Mouse (Mus musculus): ENCODE data around the gene Adamts7. TPM values are rescaled to one million over a fixed set of nuclear protein-coding genes. Genes with fewer than 3 reads are reported as not detected.

Gene Adamts7
- 44.3 and 60.0 TPM in 2 replicates for polyA plus RNA-seq (2012; rRNA removed)
- polyA plus RNA-seq (2014; fragmentation: Nextera tagmentation; extraction: Ambion mirVana): 19.4 and 22.7 TPM in 2 replicates

DNA sequence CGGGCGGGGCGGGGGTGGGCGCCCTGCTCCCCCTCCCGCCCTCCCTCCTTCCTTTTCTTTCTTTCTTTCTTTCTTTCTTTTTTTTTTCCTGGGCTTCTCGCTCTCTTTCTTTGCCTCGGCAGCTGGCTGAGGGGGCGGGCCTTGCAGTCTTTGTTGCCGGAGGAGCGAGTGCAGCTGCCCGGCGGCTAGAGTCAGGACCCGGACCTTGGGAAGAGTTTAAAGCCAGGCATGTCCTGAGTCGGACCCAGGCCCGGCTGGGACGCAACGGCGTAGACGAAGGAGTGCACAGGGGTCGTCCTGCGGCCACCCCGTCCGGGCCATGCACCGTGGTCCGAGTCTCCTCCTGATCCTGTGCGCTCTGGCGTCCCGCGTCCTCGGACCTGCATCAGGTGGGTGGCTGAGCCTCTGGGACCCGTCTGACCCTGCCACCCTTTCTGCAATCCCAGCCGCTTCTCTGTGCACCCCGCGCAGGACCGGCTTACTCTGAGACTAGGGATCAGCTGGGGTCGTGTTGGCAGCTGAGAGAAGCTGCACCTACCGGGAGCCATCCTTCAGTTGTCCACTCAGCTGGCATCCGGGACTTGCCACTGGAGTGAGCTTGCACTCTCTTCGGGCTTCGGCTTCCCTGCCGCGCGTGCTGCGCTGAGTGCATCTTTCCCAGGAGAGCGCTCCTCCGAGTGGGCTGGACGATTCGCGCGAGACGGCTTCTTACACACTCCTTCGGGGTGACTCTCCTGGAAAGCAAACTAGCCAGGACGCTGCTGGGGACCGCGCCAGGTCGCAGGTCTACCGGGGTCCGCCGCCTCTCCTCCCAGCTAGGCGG is at the start of gene Adamts7:
TSS of gene Adamts7 (plus strand) at position 144 of the 823 bp plus-strand sequence.
- Histone ChIP-seq H3K4me1 (ENCODE audit: control insufficient read depth, insufficient read depth, low read length) (0 out of 2 replicates have a peak, but pooled peaks cover 5% of the 10 kb centered on the region), H3K4me3 (replicated peaks; ENCODE audit: low read length) (peak within 1 kb of the TSS; percentile 78), H3K27me3 (ENCODE audit: control insufficient read depth, insufficient read depth, low read length) (no peaks in the 10 kb centered on the region), H3K9ac (ENCODE audit: low read depth, low read length, severe bottlenecking) (peak within 1 kb of the TSS; percentile 82), H3K9me3 (ENCODE audit: control insufficient read depth, low read length) (0 out of 2 replicates have a peak, but pooled peaks cover 3% of the 10 kb centered on the region), H3K36me3 (ENCODE audit: control insufficient read depth, insufficient read depth, low read length) (no peaks in the 10 kb centered on the region), H3K27ac (replicated peaks; ENCODE audit: low read depth, low read length) (peak within 1 kb of the TSS; percentile 52), H3K4me2 (replicated peaks; ENCODE audit: low read depth, low read length, severe bottlenecking) (peak within 1 kb of the TSS; percentile 85)
- TF ChIP-seq POLR2A (IDR thresholded peaks at IDR 0.05; ENCODE audit: borderline replicate concordance, extremely low read depth, insufficient read depth, insufficient read length): no peak
- DNase-seq (ENCODE audit: low spot score): peak; percentile 41
- ATAC-seq (ENCODE audit: low FRiP score, low read depth): peak; percentile 64
- WGBS: 3% methylated on average over 56 of the region's 60 CpGs

DNA sequence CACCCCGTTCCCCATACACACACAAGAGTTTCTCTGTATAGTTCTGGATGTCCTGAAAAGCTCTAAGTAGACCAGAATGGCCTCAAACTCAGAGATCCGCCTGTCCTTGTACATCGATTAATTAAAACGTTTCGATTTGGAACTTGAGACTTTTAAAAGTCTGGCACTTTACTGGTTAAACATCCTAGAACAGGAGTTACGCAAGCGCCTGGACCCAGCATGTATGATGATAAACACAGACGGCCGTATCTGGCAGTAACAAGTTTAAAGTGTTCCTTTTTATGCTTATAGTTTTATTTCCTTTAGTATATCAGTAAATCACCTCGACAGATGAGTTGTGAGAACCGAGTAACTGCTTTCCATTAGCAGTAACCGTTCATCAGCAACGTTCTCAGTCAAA is 49.7 kb upstream of the Adamts7 start:
- Histone ChIP-seq H3K4me2 (replicated peaks; ENCODE audit: low read depth, low read length, severe bottlenecking) (peak overlapping the region; percentile 92), H3K36me3 (ENCODE audit: control insufficient read depth, insufficient read depth, low read length) (peaks cover 13% of the 10 kb centered on the region), H3K9me3 (ENCODE audit: control insufficient read depth, low read length) (no peaks in the 10 kb centered on the region), H3K27me3 (ENCODE audit: control insufficient read depth, insufficient read depth, low read length) (no peaks in the 10 kb centered on the region), H3K27ac (replicated peaks; ENCODE audit: low read depth, low read length) (peak overlapping the region; percentile 100; the same call in 1 of the 2 replicates), H3K9ac (ENCODE audit: low read depth, low read length, severe bottlenecking) (peak overlapping the region; percentile 99), H3K4me3 (replicated peaks; ENCODE audit: low read length) (peak overlapping the region; percentile 92), H3K4me1 (ENCODE audit: control insufficient read depth, insufficient read depth, low read length) (peaks cover 14% of the 10 kb centered on the region)
- ATAC-seq (ENCODE audit: low FRiP score, low read depth): no peak
- DNase-seq (ENCODE audit: low spot score): no peak
- WGBS: under 1% methylated on average over 13 of the region's 13 CpGs
- no peak for TF ChIP-seq POLR2A (IDR thresholded peaks at IDR 0.05; ENCODE audit: borderline replicate concordance, extremely low read depth, insufficient read depth, insufficient read length)

DNA sequence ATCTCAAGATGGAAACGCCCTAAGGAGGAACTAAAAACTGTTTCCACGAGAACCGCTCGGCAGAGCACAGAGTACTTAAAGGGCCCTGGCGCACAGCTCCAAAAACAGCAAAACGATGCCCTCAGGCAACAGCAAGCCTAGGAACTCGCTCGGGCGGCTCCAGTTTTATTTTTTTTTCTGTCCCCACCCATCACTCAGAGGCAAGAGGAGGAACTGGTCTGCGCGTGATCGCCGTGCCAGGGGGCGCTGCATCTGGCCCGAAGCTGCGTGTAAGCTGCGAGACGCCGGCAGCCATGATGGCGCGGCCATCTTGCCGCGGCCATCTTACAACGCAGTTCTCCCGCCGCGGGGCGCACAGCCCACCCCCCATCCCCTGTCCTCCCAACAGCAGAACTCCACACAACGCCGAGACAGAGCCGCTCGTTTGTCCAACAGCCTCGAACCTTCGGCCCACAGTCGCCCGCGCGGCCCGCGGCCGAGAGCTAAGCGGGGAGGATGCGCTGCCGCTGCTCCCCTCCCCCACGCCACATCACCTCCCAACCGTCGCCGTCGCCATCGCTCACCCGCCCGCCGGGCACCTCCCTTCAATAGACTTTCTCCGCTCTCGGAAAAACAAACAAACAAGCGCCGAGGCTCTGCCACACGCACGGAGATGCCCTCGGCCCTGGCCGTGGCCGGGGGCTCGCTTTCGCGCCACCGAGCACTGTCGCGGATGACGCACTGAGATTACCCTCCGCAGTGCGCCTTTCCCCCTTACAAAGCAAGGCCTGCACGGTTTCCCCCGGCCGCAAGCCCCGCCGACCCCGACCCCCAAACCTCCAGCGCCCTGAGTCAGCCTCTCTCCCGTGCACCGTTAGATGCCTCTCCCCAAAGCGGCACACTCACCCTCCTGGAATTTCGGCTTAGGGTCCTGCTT is 49.0 kb upstream of the Adamts7 start:
- H3K27ac ChIP-seq (replicated peaks; ENCODE audit: low read depth, low read length): peak overlapping the region; percentile 100
- ATAC-seq (ENCODE audit: low FRiP score, low read depth) (peak; percentile 72), DNase-seq (ENCODE audit: low spot score) (peak; percentile 89)
- peak overlapping the region; percentile 92 for H3K4me3 ChIP-seq (replicated peaks; ENCODE audit: low read length)
- H3K4me2 ChIP-seq (replicated peaks; ENCODE audit: low read depth, low read length, severe bottlenecking): peak overlapping the region; percentile 92
- peak overlapping the region; percentile 99 for H3K9ac ChIP-seq (ENCODE audit: low read depth, low read length, severe bottlenecking)
- peak; percentile 57; the same call in 1 of the 2 replicates for TF ChIP-seq POLR2A (IDR thresholded peaks at IDR 0.05; ENCODE audit: borderline replicate concordance, extremely low read depth, insufficient read depth, insufficient read length)
- H3K27me3 ChIP-seq (ENCODE audit: control insufficient read depth, insufficient read depth, low read length): no peaks in the 10 kb centered on the region
- H3K4me1 ChIP-seq (ENCODE audit: control insufficient read depth, insufficient read depth, low read length): peaks cover 14% of the 10 kb centered on the region
- H3K9me3 ChIP-seq (ENCODE audit: control insufficient read depth, low read length): no peaks in the 10 kb centered on the region
- H3K36me3 ChIP-seq (ENCODE audit: control insufficient read depth, insufficient read depth, low read length): peaks cover 6% of the 10 kb centered on the region
- WGBS: under 1% methylated on average over 69 of the region's 82 CpGs

DNA sequence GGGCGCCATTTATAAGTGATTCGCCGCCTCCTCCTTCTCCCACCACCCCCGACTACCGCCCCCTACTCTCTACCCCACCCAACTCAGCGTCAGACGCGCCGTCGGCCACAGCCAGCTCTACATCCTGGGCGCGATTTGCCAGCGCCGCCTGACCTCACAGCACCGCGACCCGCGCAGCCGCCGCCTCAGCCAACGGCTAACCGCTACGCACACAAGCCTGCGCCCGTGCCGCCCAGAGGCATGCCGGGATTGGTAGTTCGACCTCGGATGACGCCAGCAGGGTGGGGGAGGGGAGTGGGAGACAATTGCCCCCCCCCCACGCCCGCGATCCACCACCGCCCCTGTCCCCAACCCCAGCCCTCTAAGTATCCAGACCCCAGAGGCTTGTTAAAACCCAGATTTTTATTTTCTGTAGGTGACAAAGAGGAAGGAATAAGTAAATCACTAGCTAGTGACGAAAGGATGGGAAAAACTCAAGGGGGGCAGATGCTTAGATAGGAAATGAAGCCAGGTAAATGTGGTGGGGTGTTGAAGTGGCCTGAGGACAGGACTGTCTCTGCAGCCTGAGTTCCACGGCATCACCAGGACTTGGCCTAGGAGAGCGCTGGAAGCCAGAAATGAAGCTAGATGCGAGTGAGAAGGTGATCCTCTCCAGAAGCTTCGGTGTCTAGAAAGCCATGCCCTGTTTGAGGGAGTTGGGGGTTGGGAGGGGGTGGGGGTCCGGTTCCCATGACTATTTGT is 48.1 kb upstream of the Adamts7 start, which contains the start of gene Morf4l1:
TSS of gene Morf4l1 (minus strand) at position 208 of the 741 bp plus-strand sequence.
- Histone ChIP-seq H3K36me3 (ENCODE audit: control insufficient read depth, insufficient read depth, low read length) (no peaks in the 10 kb centered on the region), H3K4me1 (ENCODE audit: control insufficient read depth, insufficient read depth, low read length) (peaks cover 14% of the 10 kb centered on the region; the same call in 1 of the 2 replicates), H3K4me2 (replicated peaks; ENCODE audit: low read depth, low read length, severe bottlenecking) (peak within 1 kb of the TSS; percentile 92), H3K9ac (ENCODE audit: low read depth, low read length, severe bottlenecking) (peak within 1 kb of the TSS; percentile 99), H3K27ac (replicated peaks; ENCODE audit: low read depth, low read length) (peak within 1 kb of the TSS; percentile 100), H3K9me3 (ENCODE audit: control insufficient read depth, low read length) (no peaks in the 10 kb centered on the region), H3K4me3 (replicated peaks; ENCODE audit: low read length) (peak within 1 kb of the TSS; percentile 92), H3K27me3 (ENCODE audit: control insufficient read depth, insufficient read depth, low read length) (no peaks in the 10 kb centered on the region)
- 2% methylated on average over 36 of the region's 40 CpGs for WGBS
- TF ChIP-seq POLR2A (IDR thresholded peaks at IDR 0.05; ENCODE audit: borderline replicate concordance, extremely low read depth, insufficient read depth, insufficient read length): no peak
- peak; percentile 98 for DNase-seq (ENCODE audit: low spot score)
- ATAC-seq (ENCODE audit: low FRiP score, low read depth): peak; percentile 97
